Mouse (Mus musculus) small intestine, adult 2 months (tissue): Measurements from ENCODE around the gene Pvrig.
"Not testable (repeated sequence)": the region's sequence is repeated elsewhere in the genome, so short reads cannot be mapped to it uniquely, and the experiment has no call there.

Source experiments
- CTCF ChIP-seq: fragments of 200-500 bp; IDR thresholded peaks from 2 replicates; pipeline ENCODE4 v1.5.1; 2012; ENCODE audit warnings: low read depth, mild to moderate bottlenecking, control low read depth, inconsistent platforms, low read length, moderate library complexity, mixed read lengths; ENCODE audit not compliant: insufficient replicate concordance, insufficient read length; ENCODE audit errors: extremely low read depth
- POLR2A ChIP-seq: fragments of 200-500 bp; IDR thresholded peaks from 2 replicates; pipeline ENCODE4 v1.6.1; 2012; ENCODE audit warnings: low read depth, mild to moderate bottlenecking, control low read depth, inconsistent platforms, low read length, moderate library complexity

DNA sequence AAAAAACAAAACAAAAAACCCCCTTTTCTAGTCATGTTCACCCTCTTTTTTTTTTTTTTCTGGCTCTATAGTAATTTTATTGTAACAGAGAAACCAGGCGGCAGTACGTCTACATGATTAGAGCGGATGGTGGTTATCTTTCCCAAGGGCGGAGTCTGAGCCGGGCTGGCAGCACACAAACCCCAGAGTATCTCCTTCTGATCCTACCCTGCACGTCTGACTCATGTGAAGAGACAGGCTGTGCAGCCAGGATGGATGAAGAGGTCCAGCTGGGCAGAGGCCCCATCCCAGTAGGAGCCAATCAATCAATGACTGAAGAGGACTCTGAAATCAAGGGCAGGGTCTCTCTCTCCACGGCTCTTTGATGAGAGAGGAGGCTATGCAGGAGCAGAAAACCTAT lies 21.4 kb downstream of the Pvrig start:
- not testable (repeated sequence) for TF ChIP-seq CTCF, POLR2A
